Mouse (Mus musculus): Measurements from ENCODE around the gene Mrgbp. TPM values are rescaled to one million over a fixed set of nuclear protein-coding genes. Genes with fewer than 3 reads are reported as not detected.

The Mrgbp gene
- total and polyA plus RNA-seq, 3 experiments = 44.9 to 54.5 TPM; not detected in 1

DNA sequence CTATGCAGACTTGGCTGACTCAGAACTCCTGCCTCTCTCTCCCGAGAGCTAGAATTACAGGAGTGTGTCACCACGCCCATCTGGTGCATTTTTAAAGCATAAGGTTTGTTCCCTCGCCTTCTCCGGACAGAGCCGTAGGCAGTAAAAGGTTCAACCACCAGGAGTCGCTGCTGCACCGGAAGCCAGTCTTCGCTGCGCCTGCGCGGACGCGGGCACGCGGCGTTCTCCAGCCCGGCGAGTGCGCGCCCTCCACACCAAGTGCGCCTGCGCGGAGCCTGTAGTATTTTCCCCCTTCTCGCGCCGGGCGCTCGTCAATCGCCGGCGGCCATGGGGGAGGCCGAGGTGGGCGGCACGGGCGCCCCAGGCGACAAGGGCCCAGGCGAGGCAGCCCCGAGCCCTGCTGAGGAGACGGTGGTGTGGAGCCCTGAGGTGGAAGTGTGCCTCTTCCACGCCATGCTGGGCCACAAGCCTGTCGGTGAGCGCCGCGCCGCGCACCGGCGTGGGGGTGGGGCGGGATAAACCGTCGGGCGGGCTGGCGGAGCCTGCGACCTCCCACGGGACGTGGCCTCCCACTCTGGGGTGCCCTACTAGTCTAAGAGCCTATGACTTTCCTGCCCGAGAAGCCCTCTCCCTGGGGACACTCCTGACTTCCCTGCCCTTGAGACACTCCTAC, 1.5 kb downstream of the Mrgbp start:
- no peaks in the 10 kb centered on the region for H3K27me3 ChIP-seq (ENCODE audit: control insufficient read depth in 1 of 2, insufficient read depth in 2 of 2, low read length in 2 of 2)
- peaks cover 0 to 20% of the 10 kb centered on the region in 2 experiments; a peak in 3 of 4 replicates for H3K36me3 ChIP-seq (ENCODE audit: control insufficient read depth in 1 of 2, insufficient read depth in 2 of 2, low read length in 2 of 2)
- peak overlapping the region; percentile 54 for H3K27ac ChIP-seq (ENCODE audit: control insufficient read depth, low read depth, low read length)
- TF ChIP-seq SMC3 (IDR thresholded peaks at IDR 0.05; ENCODE audit: low read depth, low read length) (peak; percentile 68), ZMIZ1 (IDR thresholded peaks at IDR 0.05; ENCODE audit: low read depth, low read length) (peak; percentile 64; the same call in 1 of the 2 replicates), POLR2AphosphoS2 (IDR thresholded peaks at IDR 0.05; ENCODE audit: low read length) (peak; percentile 83), ZNF384 (IDR thresholded peaks at IDR 0.05; ENCODE audit: low read depth, low read length) (no peak), MXI1 (IDR thresholded peaks at IDR 0.05; ENCODE audit: low read depth, low read length) (peak; percentile 72), ETS1 (IDR thresholded peaks at IDR 0.05; ENCODE audit: low read depth, low read length) (peak; percentile 47; the same call in 1 of the 2 replicates), NELFE (IDR thresholded peaks at IDR 0.05; ENCODE audit: low read depth, low read length) (peak; percentile 93), HCFC1 (IDR thresholded peaks at IDR 0.05; ENCODE audit: low read depth, low read length) (peak; percentile 80), ELF1 (IDR thresholded peaks at IDR 0.05; ENCODE audit: low read depth, low read length) (peak; percentile 87), POLR2A (IDR thresholded peaks at IDR 0.05; ENCODE audit: control insufficient read depth in 1 of 2, insufficient read depth in 1 of 2, low read depth in 1 of 2, low read length in 2 of 2, poor library complexity in 1 of 2) (peak; percentile 73 to 88), NRF1 (IDR thresholded peaks at IDR 0.05; ENCODE audit: insufficient read depth, low read depth, low read length, poor library complexity, severe bottlenecking) (peak; percentile 96), CTCF (IDR thresholded peaks at IDR 0.05 in 2 of 3, conservative IDR thresholded peaks at IDR 0.05 in 1 of 3; ENCODE audit: control insufficient read depth in 1 of 3, insufficient read depth in 1 of 3, low read depth in 2 of 3, low read length in 3 of 3, poor library complexity in 1 of 3, severe bottlenecking in 1 of 3) (peak; percentile 90 to 95 (median 95)), RAD21 (IDR thresholded peaks at IDR 0.05; ENCODE audit: low read depth, low read length) (peak; percentile 20), TBP (IDR thresholded peaks at IDR 0.05; ENCODE audit: low read depth, low read length) (peak; percentile 91), SIN3A (IDR thresholded peaks at IDR 0.05; ENCODE audit: low read length) (peak; percentile 71; the same call in 1 of the 2 replicates), GATA1 (IDR thresholded peaks at IDR 0.05; ENCODE audit: low read depth, low read length) (no peak), MAFK (IDR thresholded peaks at IDR 0.05; ENCODE audit: borderline replicate concordance, low read depth, low read length) (no peak), MAX (IDR thresholded peaks at IDR 0.05; ENCODE audit: low read length) (peak; percentile 49; the same call in 1 of the 2 replicates), ZKSCAN1 (IDR thresholded peaks at IDR 0.05; ENCODE audit: low read depth, low read length) (no peak), MYC (IDR thresholded peaks at IDR 0.05; ENCODE audit: low read depth, low read length) (peak; percentile 79; the same call in 1 of the 2 replicates)
- H3K9ac ChIP-seq (ENCODE audit: control insufficient read depth, low read depth, low read length, poor library complexity, severe bottlenecking) = peak overlapping the region; percentile 96
- peak overlapping the region; percentile 63 to 84 for H3K4me3 ChIP-seq (ENCODE audit: control insufficient read depth in 1 of 2, insufficient read depth in 1 of 2, low read depth in 2 of 2, low read length in 2 of 2)
- peaks cover 14% of the 10 kb centered on the region for H3K79me2 ChIP-seq (ENCODE audit: control insufficient read depth, insufficient read depth, low read length, poor library complexity)
- DNase-seq (ENCODE audit: low read depth, low spot score) = peak; percentile 95
- peaks cover 5 to 22% of the 10 kb centered on the region in 2 experiments for H3K4me1 ChIP-seq (ENCODE audit: control insufficient read depth in 1 of 2, insufficient read depth in 2 of 2, low read length in 2 of 2)
- no peaks in the 10 kb centered on the region for H3K9me3 ChIP-seq (replicated peaks; ENCODE audit: insufficient read depth, low read length)

DNA sequence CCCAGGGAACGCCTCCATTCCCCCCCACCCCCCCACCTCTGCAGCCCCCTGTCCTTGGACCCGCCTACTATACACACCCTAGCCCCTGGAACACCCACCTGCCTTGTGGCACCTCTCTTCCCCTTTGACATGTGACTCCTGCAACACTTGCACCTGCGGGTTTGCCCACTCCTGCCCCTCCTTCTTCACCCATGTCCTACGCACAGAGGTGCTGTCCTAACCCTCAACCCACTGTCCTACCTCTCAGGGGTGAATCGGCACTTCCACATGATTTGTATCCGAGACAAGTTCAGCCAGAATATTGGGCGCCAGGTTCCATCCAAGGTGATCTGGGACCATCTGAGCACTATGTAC, 2.0 kb downstream of the Mrgbp start:
- Histone ChIP-seq H3K4me3 (ENCODE audit: control insufficient read depth in 1 of 2, insufficient read depth in 1 of 2, low read depth in 2 of 2, low read length in 2 of 2) (peak overlapping the region; percentile 63 to 84), H3K36me3 (ENCODE audit: control insufficient read depth in 1 of 2, insufficient read depth in 2 of 2, low read length in 2 of 2) (peaks cover 0 to 20% of the 10 kb centered on the region in 2 experiments; a peak in 3 of 4 replicates), H3K79me2 (ENCODE audit: control insufficient read depth, insufficient read depth, low read length, poor library complexity) (peaks cover 14% of the 10 kb centered on the region), H3K9ac (ENCODE audit: control insufficient read depth, low read depth, low read length, poor library complexity, severe bottlenecking) (peak overlapping the region; percentile 96), H3K4me1 (ENCODE audit: control insufficient read depth in 1 of 2, insufficient read depth in 2 of 2, low read length in 2 of 2) (peaks cover 5 to 22% of the 10 kb centered on the region in 2 experiments), H3K27ac (ENCODE audit: control insufficient read depth, low read depth, low read length) (no peak overlapping the region), H3K27me3 (ENCODE audit: control insufficient read depth in 1 of 2, insufficient read depth in 2 of 2, low read length in 2 of 2) (no peaks in the 10 kb centered on the region), H3K9me3 (replicated peaks; ENCODE audit: insufficient read depth, low read length) (no peaks in the 10 kb centered on the region)
- TF ChIP-seq USF1 (IDR thresholded peaks at IDR 0.05; ENCODE audit: low read depth, low read length) (peak; percentile 17; the same call in 1 of the 2 replicates), RCOR1 (IDR thresholded peaks at IDR 0.05; ENCODE audit: low read depth, low read length) (no peak), TCF12 (IDR thresholded peaks at IDR 0.05; ENCODE audit: low read depth, low read length) (no peak), USF2 (IDR thresholded peaks at IDR 0.05; ENCODE audit: borderline replicate concordance in 1 of 2, insufficient read depth in 1 of 2, low read depth in 1 of 2, low read length in 2 of 2) (no peak), MAX (IDR thresholded peaks at IDR 0.05; ENCODE audit: low read length) (peak; percentile 17; the same call in 1 of the 2 replicates)
- DNase-seq (ENCODE audit: low read depth, low spot score) = peak; percentile 31
